Mouse (Mus musculus): ENCODE results near the gene Pde11a.

GRCm38 (mm10) chr2:76374544-76375206 lies 36.1 kb upstream of the Pde11a start:
- TF ChIP-seq CTCF (IDR thresholded peaks at IDR 0.05; ENCODE audit: low read depth, low read length) (no peak), POLR2A (IDR thresholded peaks at IDR 0.05; ENCODE audit: extremely low read depth, insufficient read depth, low read length) (no peak)
